Mouse (Mus musculus) embryonic facial prominence, embryonic 12.5 days (tissue): ENCODE results near the gene Tbxas1. TPM values are rescaled to one million over a fixed set of nuclear protein-coding genes. Genes with fewer than 3 reads are reported as not detected.

Experiments used
- ATAC-seq: fragments of 200-750 bp; cut with Nextera tagmentation; 2 replicates; pipeline ENCODE4 v1.8.0; 2017; ENCODE audit not compliant: insufficient number of reproducible peaks, insufficient read depth, low FRiP score, low TSS enrichment
- H3K27ac ChIP-seq: fragments of 300-500 bp; sonication (generic); 2 replicates; pipeline ENCODE4 v1.5.1; 2016; ENCODE audit warnings: mild to moderate bottlenecking
- H3K27me3 ChIP-seq: fragments of 300-500 bp; sonication (generic); 2 replicates; pipeline ENCODE4 v1.6.1; 2016; ENCODE audit warnings: mild to moderate bottlenecking, moderate library complexity
- H3K36me3 ChIP-seq: fragments of 300-500 bp; sonication (generic); 2 replicates; pipeline ENCODE4 v1.6.1; 2016; ENCODE audit warnings: mild to moderate bottlenecking
- H3K4me1 ChIP-seq: fragments of 300-500 bp; sonication (generic); 2 replicates; pipeline ENCODE4 v1.6.1; 2016
- H3K4me2 ChIP-seq: fragments of 300-500 bp; sonication (generic); replicated peaks from 2 replicates; pipeline ENCODE4 v1.6.1; 2016; ENCODE audit warnings: mild to moderate bottlenecking, moderate library complexity
- H3K4me3 ChIP-seq: fragments of 300-500 bp; sonication (generic); 2 replicates; pipeline ENCODE4 v1.5.1; 2016; ENCODE audit warnings: mild to moderate bottlenecking
- H3K9ac ChIP-seq: fragments of 300-500 bp; sonication (generic); 2 replicates; pipeline ENCODE4 v1.6.1; 2016; ENCODE audit warnings: mild to moderate bottlenecking, moderate library complexity
- H3K9me3 ChIP-seq: fragments of 300-500 bp; sonication (generic); 2 replicates; pipeline ENCODE4 v1.6.1; 2016; ENCODE audit warnings: mild to moderate bottlenecking, moderate library complexity
- WGBS: fragments of 180-500 bp; shearing (Covaris S2); methylation state at CpG from one replicate; pipeline ENCODE4 v1.1.7; 2016; 5-methylcytosine and 5-hydroxymethylcytosine counted together
- polyA plus RNA-seq: library from polyadenylated mRNA; unstranded; fragments of >200 nt; fragmentation: Nextera tagmentation; extraction: Ambion mirVana; gene quantifications from 2 replicates; pipeline ENCODE4 v1.2.1, GENCODE M21; 2016

Gene Tbxas1
- polyA plus RNA-seq, 1 experiment from 2014 or later, result 1.4 TPM

DNA sequence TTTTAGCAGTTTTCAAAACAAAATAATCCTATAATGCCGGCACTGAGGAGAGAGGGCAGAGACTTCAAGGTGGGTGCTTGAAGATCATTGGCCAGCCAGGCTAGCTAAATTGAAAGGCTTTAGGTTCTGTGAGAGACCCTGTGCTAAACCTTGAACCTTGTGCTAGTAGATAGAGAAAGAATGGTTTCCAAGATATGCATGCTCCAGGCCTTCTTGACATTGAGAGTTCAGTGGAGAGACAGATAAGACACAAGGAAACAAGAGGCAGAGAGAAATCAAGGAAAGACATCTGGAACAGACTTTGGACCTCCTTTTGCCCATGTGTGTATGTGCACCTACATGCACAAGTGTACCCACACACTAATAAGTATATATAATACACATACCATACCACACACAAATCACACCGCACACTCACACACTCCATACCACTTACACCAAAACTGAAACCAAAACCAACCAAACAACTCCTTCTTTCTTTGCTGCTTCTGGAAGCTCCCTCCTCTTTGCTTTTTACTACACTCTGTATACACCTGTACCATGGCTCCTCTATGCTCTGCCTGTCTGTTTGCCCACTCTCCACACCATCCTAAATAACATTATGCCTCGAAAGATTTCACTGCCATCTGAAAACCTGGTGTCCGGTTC is 25.4 kb downstream of the Tbxas1 start:
- Histone ChIP-seq H3K9ac (no peak overlapping the region; the same call in 1 of the 2 replicates), H3K9me3 (no peaks in the 10 kb centered on the region), H3K27ac (no peak overlapping the region), H3K4me1 (peaks cover 6% of the 10 kb centered on the region; the same call in 1 of the 2 replicates), H3K4me2 (no peak overlapping the region), H3K27me3 (no peaks in the 10 kb centered on the region), H3K4me3 (no peak overlapping the region), H3K36me3 (no peaks in the 10 kb centered on the region)
- no peak for ATAC-seq
- 93% methylated on average over 4 of the region's 4 CpGs for WGBS

DNA sequence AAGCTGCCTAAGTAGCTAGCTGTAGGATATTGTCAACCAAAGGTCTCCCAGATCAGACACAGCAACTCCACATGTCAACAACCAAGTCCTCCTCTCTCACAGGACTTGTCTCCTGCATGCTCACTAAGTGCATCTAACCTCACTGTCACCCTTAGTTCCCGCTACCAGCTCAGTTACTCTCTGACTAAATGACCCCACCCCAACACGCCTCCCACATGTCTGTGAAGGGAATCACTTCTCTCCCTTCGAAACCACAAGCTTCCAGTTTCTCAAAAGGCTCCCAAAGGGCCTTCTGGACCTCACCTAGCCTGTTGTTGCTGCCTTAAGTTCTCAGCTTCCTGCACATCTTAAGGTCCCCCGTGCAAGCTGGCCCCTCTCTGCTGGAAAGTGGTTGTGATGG is 25.9 kb downstream of the Tbxas1 start:
- Histone ChIP-seq H3K9ac (no peak overlapping the region), H3K9me3 (no peaks in the 10 kb centered on the region), H3K36me3 (no peaks in the 10 kb centered on the region), H3K4me1 (peaks cover 6% of the 10 kb centered on the region; the same call in 1 of the 2 replicates), H3K4me3 (no peak overlapping the region), H3K4me2 (no peak overlapping the region), H3K27ac (no peak overlapping the region), H3K27me3 (no peaks in the 10 kb centered on the region)
- ATAC-seq, result no peak
- WGBS, result 79% methylated on average over 4 of the region's 4 CpGs

DNA sequence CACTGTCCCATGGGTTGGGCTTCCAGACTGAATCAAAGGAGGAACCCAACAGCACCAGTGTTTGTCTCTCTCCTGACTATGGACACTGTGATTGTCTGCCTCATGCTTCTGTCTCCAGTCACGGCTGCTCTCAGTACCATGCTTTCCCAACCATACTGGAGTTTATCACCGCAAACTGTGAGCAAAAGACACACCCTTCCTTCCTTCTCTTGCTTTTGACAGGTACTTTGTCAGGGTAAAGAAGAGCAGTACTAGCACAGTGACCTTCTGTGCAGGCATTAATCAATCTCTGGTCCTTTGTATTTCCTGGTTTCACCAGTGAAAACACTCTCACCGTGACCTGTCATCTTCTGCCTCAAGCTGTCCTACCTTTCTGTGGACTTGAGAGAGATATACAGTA is 26.4 kb downstream of the Tbxas1 start:
- 85% methylated on average over 3 of the region's 3 CpGs for WGBS
- Histone ChIP-seq H3K4me3 (no peak overlapping the region), H3K27ac (no peak overlapping the region), H3K27me3 (no peaks in the 10 kb centered on the region), H3K9me3 (no peaks in the 10 kb centered on the region), H3K4me2 (no peak overlapping the region), H3K9ac (no peak overlapping the region), H3K4me1 (peaks cover 6% of the 10 kb centered on the region; the same call in 1 of the 2 replicates), H3K36me3 (no peaks in the 10 kb centered on the region)
- no peak for ATAC-seq

DNA sequence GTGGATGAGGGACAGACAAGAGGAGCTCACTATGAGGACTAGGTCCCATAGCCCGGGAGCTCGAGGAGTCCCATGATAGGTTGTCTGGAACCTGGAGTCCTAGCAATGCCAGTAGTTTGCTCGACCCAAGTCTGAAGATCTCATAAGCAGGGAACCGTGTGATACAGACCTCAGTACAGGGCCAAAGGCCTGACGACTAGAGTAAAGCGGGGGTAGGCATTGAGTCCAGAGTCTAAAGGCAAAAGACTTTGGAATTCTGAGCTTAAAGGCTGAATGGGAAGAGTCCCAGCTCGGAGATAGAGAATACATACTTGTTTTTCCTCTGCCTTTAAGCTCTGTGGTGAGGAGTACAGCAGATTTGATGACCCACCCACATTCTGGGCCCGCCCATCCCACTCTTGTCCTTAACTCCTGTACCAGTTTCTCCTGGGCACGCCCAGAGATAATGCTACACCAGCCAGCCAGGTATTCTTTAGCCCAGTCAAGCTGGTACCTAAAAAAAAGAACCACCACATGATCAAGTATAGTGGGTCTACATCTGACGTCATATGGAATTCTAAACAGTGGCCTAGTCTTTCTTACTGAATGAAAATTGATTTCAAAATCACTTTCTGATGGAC is 27.7 kb downstream of the Tbxas1 start:
- no peak for ATAC-seq
- no peaks in the 10 kb centered on the region for H3K27me3 ChIP-seq
- 87% methylated on average over 10 of the region's 10 CpGs for WGBS

DNA sequence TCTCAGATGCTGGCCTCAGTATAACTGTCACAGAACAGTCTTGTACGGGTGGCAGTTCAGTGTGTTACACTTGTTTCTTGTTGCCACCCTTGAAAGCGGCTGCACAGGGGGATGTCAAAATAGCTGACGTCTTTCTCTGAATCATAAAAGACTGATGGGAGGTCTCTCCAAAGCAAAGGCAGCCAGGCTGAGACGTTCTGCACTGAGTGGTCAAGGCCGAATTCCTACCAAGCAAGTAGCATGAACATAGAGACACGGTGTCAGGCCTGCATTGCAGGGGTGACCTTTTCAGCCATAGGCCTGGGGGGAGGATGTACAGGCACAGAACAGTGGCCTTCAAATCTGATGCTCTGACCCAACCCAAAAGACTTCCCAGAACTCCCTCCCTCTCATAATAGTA is 30.8 kb downstream of the Tbxas1 start:
- H3K27ac ChIP-seq, result no peak overlapping the region
- no peak overlapping the region for H3K9ac ChIP-seq
- ATAC-seq, result no peak
- no peaks in the 10 kb centered on the region for H3K9me3 ChIP-seq
- WGBS, result 83% methylated on average over 6 of the region's 6 CpGs
- H3K4me3 ChIP-seq, result no peak overlapping the region
- H3K36me3 ChIP-seq, result no peaks in the 10 kb centered on the region
- no peak overlapping the region for H3K4me2 ChIP-seq
- 0 out of 2 replicates have a peak, but pooled peaks cover 3% of the 10 kb centered on the region for H3K27me3 ChIP-seq
- H3K4me1 ChIP-seq, result no peaks in the 10 kb centered on the region

More for the DNA sequence above, 27.7 kb downstream of the Tbxas1 start:
- Histone ChIP-seq H3K4me2 (no peak overlapping the region), H3K4me1 (no peaks in the 10 kb centered on the region), H3K4me3 (no peak overlapping the region), H3K36me3 (no peaks in the 10 kb centered on the region), H3K9me3 (no peaks in the 10 kb centered on the region), H3K9ac (no peak overlapping the region), H3K27ac (no peak overlapping the region)

DNA sequence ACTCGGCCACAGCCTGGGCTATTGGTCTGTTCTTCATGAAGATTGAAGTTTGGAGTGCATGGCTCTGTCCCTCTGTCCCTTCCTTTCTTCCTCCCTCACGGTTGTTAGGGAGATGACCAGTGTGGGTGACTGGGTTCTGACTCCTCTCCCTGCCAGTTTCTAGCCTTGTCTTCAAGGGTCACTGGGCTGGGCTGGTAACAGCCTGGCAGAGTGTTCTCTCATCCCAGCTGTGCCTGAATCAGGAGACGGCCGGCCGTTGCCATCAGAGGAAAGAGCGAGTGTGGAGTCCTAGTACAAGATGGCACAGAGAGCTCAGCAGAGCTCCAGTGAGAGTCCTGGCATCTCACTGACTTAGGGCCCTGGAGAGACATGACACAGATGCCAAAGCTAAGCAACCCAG is 33.2 kb downstream of the Tbxas1 start:
- Histone ChIP-seq H3K9me3 (no peaks in the 10 kb centered on the region), H3K27me3 (0 out of 2 replicates have a peak, but pooled peaks cover 3% of the 10 kb centered on the region), H3K4me1 (no peaks in the 10 kb centered on the region), H3K4me3 (no peak overlapping the region), H3K27ac (no peak overlapping the region), H3K36me3 (no peaks in the 10 kb centered on the region), H3K4me2 (no peak overlapping the region), H3K9ac (no peak overlapping the region)
- 86% methylated on average over 6 of the region's 6 CpGs for WGBS
- no peak for ATAC-seq

DNA sequence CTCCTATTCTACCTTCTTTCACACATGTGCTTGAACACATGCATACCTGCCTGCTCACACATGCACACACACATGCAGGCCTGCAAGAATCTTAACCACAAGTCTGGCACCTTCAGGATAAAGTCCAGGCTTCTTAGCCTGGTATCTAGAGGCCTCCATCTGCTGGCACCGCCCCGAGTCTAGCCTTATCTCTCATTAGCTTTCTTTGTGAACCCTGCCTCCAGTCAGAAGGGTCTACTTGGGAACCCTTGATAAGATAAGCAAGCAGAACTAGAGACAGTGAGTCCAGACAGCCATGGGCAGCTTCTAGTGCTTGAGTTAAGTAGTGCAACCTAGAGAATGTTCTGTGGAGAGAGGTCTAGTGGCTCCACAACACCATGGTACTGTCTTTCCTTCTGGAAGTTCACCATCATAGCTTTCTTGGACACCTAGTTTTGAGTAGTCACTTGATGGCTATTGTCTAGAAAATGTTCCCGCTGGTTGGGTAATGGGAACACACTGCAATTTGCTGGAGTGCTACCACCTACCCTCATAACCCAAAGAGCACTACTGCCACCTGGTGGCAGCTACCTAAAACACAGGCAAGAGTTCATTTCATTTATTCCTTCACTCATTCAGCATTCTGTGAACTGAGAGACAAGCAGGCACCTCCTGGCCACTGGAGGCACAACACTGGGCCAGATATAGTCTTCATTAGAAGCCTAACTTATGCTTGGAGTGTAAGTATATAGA is 35.8 kb downstream of the Tbxas1 start:
- H3K27me3 ChIP-seq, result 0 out of 2 replicates have a peak, but pooled peaks cover 3% of the 10 kb centered on the region
- no peak for ATAC-seq
- H3K9me3 ChIP-seq, result no peaks in the 10 kb centered on the region
- no peak overlapping the region for H3K4me3 ChIP-seq
- no peaks in the 10 kb centered on the region for H3K4me1 ChIP-seq
- H3K36me3 ChIP-seq, result no peaks in the 10 kb centered on the region
- 67% methylated on average over 3 of the region's 3 CpGs for WGBS
- no peak overlapping the region for H3K27ac ChIP-seq
- no peak overlapping the region for H3K9ac ChIP-seq
- H3K4me2 ChIP-seq, result no peak overlapping the region

DNA sequence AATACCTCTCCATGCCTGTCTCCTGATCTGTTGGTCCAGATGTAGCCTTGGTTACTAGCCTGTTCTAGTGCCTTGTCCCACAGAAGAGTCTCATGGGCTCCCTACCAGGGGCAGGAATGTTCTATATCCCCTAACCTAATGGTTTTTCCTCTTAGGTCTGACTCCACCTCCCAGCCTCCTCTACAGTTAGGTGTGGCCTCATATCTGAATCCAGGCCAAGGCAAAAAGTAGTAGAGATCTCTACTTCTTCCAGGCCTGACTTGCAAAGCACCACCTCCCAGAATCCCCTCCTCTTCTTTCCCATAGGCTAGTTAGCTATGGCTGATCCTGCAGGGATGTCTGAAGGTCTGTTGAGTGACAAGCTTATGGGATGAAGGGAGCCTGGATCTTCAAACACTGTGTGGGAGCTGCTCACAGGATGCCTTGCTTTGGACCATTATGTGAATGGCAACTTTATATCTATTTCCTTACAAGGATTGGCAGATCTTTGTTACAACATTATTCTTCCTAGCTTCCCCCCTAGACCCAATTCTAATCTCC is 37.0 kb downstream of the Tbxas1 start:
- Histone ChIP-seq H3K27me3 (0 out of 2 replicates have a peak, but pooled peaks cover 3% of the 10 kb centered on the region), H3K9ac (no peak overlapping the region), H3K36me3 (no peaks in the 10 kb centered on the region), H3K4me2 (no peak overlapping the region), H3K4me3 (no peak overlapping the region), H3K27ac (no peak overlapping the region), H3K4me1 (no peaks in the 10 kb centered on the region), H3K9me3 (no peaks in the 10 kb centered on the region)
- ATAC-seq, result no peak

DNA sequence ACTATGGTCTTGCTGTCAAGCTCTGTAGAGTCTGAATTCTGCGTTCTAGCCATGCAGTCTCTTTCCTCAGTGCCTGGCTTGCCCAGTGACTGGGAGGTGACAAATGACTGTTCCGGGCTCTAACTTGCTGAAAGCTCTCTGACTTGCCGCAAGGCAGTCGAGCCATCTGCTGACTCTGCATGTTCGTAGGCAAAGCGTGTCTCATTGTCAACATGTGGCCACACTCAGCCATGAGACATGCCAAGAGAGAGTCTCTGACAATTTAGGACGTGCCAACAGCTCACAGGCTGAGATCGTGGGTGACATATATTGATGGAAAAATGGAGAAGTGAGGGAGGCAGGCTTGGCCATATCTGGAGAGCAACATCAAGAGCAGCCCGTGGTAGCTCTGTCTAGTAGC is 37.6 kb downstream of the Tbxas1 start:
- Histone ChIP-seq H3K36me3 (no peaks in the 10 kb centered on the region), H3K9me3 (no peaks in the 10 kb centered on the region), H3K27me3 (0 out of 2 replicates have a peak, but pooled peaks cover 3% of the 10 kb centered on the region), H3K4me1 (no peaks in the 10 kb centered on the region), H3K4me3 (no peak overlapping the region), H3K27ac (no peak overlapping the region), H3K4me2 (no peak overlapping the region), H3K9ac (no peak overlapping the region)
- no peak for ATAC-seq
- 84% methylated on average over 9 of the region's 9 CpGs for WGBS

DNA sequence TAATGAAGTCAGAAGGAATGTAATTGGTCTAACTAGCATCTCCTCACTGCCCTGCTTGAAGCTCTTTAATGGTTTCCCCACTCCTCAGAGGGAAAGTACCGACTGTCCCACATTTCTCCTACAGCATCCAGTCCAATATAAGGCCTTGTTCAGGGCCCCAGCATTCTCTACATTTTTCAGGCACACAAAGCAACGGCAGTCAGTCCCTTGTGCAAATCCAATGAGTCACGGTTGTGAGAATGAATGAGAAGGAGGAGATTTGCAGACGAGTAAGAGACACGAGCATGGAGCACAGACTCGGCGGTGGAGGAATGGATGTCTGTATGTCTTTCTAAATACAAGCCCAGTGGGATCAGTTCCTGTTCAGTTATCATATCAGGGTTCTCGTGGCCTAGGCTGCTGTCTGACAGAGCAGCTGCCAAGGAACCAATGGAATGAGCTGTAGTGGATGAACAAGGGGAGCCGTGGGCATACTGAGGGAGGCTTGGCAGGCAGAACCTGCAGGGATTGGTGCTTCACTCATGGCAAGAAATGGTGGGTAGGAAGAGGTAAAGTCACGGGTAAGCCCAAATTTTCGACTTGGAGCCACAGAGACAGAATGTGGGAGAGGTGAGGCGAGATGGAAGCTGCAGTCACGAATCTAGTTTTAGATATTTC is 38.3 kb downstream of the Tbxas1 start:
- 0 out of 2 replicates have a peak, but pooled peaks cover under 1% of the 10 kb centered on the region for H3K27me3 ChIP-seq
- no peaks in the 10 kb centered on the region for H3K36me3 ChIP-seq
- H3K4me1 ChIP-seq, result no peaks in the 10 kb centered on the region
- no peak overlapping the region for H3K4me3 ChIP-seq
- H3K27ac ChIP-seq, result no peak overlapping the region
- ATAC-seq, result no peak
- no peaks in the 10 kb centered on the region for H3K9me3 ChIP-seq
- H3K4me2 ChIP-seq, result no peak overlapping the region
- WGBS, result 62% methylated on average over 13 of the region's 13 CpGs
- no peak overlapping the region for H3K9ac ChIP-seq

DNA sequence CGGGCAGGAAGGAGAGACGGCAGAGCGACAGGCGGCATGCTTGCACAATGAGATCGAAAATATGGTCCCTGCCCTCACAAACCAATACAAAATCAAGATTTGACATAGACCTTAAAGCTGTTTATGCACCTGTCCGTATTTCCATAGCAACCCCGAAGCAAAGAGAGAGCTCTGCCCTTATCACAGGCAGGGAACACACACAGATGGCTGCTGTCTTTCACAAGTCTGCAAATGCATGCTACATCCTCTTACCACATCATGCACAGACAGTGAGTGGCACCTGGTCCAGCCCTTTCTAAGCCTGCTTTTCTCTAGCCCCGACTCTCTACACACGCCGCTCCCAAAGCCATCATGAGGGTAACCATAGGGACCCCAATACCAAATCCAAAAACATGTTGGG is 39.0 kb downstream of the Tbxas1 start:
- H3K27ac ChIP-seq, result no peak overlapping the region

More for the DNA sequence above, 39.0 kb downstream of the Tbxas1 start:
- Histone ChIP-seq H3K4me3 (no peak overlapping the region), H3K36me3 (no peaks in the 10 kb centered on the region), H3K9me3 (no peaks in the 10 kb centered on the region), H3K4me2 (no peak overlapping the region), H3K9ac (no peak overlapping the region), H3K4me1 (no peaks in the 10 kb centered on the region), H3K27me3 (no peaks in the 10 kb centered on the region)
- ATAC-seq, result no peak
- 91% methylated on average over 10 of the region's 10 CpGs for WGBS
